20 mouse cellular contexts compared by ENCODE assay signal in the genomic region with DNA sequence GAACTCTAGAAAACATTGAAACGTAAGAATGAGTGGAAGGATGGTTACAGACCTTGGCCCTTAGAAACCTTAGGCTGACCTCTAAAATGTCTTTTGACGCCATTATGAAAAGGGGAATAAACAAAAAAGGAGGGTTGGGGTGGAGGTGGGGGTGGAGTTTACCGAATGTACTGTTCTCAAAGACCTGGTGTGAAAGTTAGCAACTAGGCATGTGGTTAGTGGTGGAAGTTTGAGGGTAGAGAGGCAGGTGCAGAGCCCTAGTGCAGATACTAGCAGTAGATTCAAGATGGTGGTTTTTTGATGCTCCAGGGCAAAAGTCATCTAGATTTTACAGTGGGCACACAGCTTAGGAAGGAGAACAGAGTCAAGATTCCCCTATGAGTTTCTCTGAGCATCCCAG. TPM values are rescaled to one million over a fixed set of nuclear protein-coding genes. Genes with fewer than 3 reads are reported as not detected.
DNase-seq lines count a peak whose midpoint lies in the region; ATAC-seq lines count a peak whose summit lies in the region.
"Had no signal": no experiment of that assay in that cellular context is flagged by ENCODE, and none has a peak within 500 bp of the region (broad histone marks: within the 10 kb centered on the region; RNA-seq: fewer than 3 reads in every experiment).

No protein-coding gene starts in this region.

- DNase-seq in T-cell, adult 2 months (ENCODE audit: low spot score) = peak; percentile 80
- peak; percentile 68 to 70 for DNase-seq in thymus, postnatal 10 days (ENCODE audit: low spot score in 2 of 2)
- DNase-seq in c-Kit-positive CD71-positive TER-119-positive erythroid progenitor cells, embryonic 14.5 days (ENCODE audit: low spot score) = no peak
- DNase-seq in cerebellum, postnatal 4 days (ENCODE audit: low spot score in 2 of 2) = no peak
- no peak for DNase-seq in layer of hippocampus, adult 9-11 months
- DNase-seq in left cerebral cortex, adult 9 months (ENCODE audit: low spot score in 2 of 2) = no peak
- DNase-seq: adrenal gland, postnatal 10 days; cerebellum, adult 9-10 months; gastrocnemius, postnatal 10 days; kidney, adult 11 months; layer of hippocampus, postnatal 36 days; liver, postnatal 0 days; retina, postnatal 1 day; right cerebral cortex, postnatal 25 days; spleen, adult 18-20 months had no signal

- 0 out of 2 replicates have a peak, but pooled peaks have one; percentile 13 for ATAC-seq in megakaryocyte, adult 5-6 weeks (ENCODE audit: poor library complexity, severe bottlenecking)
- ATAC-seq: forebrain, embryonic 15.5 days; hindbrain, postnatal 0 days; liver, postnatal 0 days; lung, postnatal 0 days; Patski had no signal

RNA-seq across cellular contexts. Expression of a gene that starts 18.5 kb away (rescaled TPM):
- total RNA-seq in megakaryocyte, adult 5-6 weeks (2015) = 547 TPM in 2 replicates
- total RNA-seq in megakaryocyte, adult 5-6 weeks (2017) = 704 and 786 TPM in 2 replicates

Comparison
In these comparisons a context has a peak if more than half of its experiments do, and no peak if none do; other contexts are left out.
1. DNase-seq: peak in T-cell, adult 2 months (single experiment) and thymus, postnatal 10 days (2 of 2); none in c-Kit-positive CD71-positive TER-119-positive erythroid progenitor cells, embryonic 14.5 days (single experiment), cerebellum, postnatal 4 days (0 of 2), layer of hippocampus, adult 9-11 months (single experiment) and left cerebral cortex, adult 9 months (0 of 2).